Mouse (Mus musculus): ENCODE data around the gene B4galnt2.

B4galnt2 gene

DNA sequence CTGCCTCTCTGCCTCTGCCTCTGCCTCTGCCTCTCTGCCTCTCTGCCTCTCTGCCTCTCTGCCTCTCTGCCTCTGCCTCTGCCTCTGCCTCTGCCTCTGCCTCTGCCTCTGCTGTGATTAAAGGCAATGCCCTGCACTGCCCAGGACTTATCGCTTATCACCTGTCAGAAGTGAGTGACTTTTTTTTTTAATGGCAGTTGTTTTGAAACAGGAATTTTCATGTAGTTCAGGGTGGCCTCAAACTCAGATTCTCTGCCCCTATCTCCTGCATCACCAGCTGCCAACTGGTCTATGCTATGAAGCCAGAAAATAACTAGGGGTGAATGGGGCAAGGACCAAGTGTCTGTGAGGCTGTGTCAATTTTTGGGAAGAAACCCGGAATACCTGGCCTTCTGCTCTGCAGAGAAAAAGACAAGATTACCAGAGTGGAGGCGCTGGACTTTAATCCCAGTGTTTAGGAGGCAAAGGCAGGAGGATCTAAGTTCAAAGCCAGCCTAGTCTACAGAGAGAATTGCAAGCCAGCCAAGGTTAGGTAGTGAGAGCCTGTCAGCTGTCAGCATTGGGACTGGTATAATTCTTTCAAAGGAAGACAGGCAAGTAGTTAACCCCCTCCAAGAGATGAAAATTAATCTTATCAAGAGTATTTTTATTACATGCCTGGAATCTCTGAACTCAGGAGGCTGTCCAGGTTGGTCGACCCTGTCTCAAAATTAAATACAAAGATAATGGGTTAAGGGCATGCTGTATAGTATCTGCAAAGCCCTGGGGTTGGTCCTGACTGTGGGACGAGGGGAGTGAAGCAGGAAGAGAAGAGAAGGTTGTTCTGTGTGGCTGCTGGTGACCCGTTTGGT, 88.1 kb downstream of the B4galnt2 start:
- DNase-seq (ENCODE audit: low spot score), result no peak

DNA sequence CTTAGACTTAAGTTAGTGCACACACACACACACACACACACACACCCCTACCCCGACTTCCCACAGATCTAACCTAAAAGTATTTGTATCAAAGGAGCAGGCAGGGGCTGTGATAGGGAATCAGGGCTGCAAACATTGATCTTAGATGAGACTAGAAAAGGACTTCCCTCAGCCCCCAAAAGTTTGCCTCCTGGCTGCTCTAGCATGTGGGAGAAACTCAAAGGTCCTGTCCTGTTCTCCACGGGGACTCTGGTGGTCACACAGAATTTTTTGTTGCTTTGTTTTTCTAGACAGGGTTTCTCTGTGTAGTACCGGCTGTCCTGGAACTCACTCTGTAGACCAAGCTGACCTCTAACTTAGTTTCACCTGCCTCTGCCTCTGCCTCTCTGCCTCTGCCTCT, 89.1 kb downstream of the B4galnt2 start:
- DNase-seq (ENCODE audit: low spot score), result no peak

DNA sequence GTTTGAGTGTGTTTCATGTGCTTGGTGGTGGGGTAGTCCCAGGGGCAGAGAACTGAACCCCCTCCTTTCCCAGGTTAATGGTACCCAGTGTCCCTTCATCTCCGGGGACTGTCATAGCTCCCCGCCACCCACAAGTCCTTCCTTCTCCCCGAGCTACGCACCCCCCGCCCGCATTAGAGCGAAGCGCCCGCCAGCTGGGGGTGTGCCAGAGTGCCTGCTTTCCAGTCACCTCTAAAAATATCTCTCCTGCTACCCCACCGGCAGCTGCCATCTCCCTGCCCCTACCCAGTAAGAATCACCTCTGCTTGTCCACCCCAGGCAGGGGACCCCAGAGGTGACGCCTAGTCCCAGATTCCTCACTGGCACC, 89.8 kb downstream of the B4galnt2 start:
- no peak for DNase-seq (ENCODE audit: low spot score)

DNA sequence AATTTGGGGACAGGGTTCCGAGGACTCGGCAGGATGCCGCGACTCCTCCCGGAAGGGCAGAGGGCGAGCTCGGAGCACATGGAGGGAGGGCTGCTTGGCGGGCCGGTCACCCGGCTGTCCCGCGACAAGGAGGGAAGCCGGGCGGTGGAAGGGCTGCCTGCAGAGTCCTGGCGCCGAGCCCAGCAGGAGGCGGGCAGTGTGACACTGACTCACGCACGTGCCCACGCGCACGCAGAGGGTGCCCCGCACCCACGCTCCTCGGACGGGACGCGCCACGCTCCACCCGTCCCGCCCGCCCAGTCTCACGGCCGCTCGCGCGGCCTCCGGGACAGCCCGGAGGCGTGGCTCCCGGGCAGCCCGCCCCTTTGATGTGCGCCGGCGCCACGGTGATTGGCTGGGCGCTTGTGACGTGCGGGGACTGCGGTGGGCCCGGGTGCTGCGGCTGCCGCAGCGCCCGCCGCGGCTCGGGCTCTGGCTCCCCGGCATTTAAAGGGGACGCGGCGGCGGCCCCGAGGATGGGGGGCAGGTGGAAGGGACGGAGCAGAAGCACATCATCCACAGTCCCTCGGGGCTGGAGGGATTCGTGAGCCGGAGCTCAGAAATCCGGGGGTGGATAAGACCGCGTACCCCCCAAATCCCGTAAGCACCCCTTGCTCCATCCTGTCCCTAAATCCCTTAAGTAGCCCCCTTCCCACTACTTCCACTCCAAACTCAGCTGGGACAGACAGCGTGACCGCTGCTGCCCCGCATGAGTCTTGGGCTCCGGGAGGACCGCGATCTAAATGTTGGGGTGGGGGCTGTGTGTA, 90.4 kb downstream of the B4galnt2 start, which contains the start of gene Phospho1:
Gene Phospho1, plus strand, starts transcription at position 429 of the 806 bp plus-strand sequence.
- DNase-seq (ENCODE audit: low spot score), result peak; percentile 93

DNA sequence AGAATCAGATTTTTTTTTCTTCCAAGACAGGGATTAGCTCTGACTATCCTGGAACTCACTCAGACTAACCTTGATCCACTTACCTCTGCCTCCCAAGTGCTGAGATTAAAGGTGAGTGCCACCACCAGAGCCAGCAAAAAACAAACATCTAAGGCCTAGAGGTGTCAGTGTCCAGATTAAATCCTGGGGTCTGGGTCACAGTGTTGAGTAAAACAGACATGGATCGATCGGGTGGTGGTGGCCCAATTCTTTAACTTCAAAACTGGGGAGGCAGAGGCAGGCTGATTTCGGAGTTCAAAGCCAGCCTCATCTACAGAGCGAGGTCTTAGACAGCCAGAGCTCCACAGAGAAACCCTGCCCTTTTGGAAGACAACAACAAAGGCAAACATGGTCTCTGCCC, 92.3 kb downstream of the B4galnt2 start:
- DNase-seq (ENCODE audit: low spot score), result no peak

DNA sequence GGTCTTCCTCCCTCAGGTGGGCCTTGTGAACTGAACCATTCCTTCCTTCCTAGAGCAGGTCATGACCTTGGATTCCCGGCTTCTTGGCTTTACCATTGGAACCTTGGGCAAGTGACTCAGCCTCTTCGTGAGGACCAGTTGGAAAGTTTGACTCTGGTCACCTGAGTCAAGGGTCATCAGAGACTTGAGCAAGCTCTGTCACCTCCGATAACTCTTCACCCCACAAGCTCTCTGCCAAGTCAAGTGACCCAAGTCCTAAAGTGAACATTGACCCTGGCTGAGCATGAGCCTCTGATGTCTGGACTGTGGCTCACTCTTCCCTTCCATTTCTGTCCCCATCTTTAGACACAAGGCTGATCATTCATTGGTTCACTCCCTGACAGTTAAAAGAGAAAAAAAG, 93.2 kb downstream of the B4galnt2 start:
- no peak for DNase-seq (ENCODE audit: low spot score)

DNA sequence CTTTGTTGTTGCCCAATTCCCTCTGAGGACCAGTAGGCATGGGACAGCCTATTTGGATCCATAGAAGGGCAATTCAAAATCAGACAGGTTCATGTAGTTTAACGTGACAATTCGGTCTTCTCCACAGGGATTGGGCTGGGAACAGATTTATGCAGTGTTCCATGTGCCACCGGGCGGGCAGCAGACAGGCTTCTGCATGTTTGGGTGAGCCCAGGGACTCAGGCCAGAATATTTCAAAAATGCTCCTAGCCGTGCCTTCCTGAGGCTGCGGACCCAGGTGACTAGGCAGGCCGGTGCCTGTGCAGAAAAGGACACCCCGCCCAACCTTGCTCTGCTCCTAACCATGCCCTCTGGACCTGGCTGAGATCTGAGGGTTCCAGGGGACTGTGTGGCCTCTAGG, 95.6 kb downstream of the B4galnt2 start:
- no peak for DNase-seq (ENCODE audit: low spot score)

Data from embryo, embryonic 10.5 days (tissue).